Mouse (Mus musculus) urinary bladder, adult 18-20 months (tissue): Measurements from ENCODE around the gene Tpst2.

ENCODE experiments used
- DNase-seq, 2 experiments: peaks; one replicate each; pipeline ENCODE4 v3.0.0; 2022; ENCODE audit warnings: low spot score in 2 of 2, mixed read lengths in 2 of 2

The Tpst2 gene

DNA sequence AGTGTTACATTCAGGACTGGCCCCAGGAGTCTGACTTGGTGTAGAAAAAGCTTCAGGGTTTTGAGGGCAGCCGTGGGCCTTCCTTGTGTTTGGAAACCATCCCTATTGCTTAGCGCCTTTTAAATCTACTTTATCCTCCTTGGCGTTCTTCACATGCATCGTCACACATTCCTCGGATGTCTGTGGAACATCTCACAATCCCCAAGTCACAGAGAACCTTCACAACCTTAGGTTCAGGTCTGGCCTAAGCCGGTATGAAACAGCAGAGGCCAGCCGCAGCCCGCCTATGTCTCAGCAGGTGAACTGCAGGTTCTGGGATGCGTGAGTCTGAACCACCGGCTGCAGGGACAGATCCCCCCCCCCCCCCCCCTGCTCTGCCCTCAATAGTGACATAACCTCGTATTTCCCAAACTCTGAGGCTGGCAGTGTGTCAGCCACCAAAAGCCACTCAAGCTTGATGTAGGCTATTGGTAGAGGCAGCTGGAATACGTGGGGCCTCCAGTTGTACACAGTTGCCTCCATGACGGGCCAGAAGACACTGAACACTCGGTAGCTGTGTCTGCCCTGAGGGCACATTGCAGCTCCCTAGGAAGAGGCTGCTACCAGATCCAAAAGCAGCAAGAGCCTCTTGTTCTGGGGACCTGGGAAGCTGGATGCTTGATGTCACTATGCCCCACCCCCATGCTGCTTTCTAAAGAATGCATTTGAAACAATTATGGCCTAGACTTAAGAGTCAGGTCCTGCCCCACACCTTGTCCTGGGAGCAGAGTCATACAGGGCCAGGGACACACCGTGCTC lies 4.6 kb downstream of the Tpst2 start:
- no peak for DNase-seq

DNA sequence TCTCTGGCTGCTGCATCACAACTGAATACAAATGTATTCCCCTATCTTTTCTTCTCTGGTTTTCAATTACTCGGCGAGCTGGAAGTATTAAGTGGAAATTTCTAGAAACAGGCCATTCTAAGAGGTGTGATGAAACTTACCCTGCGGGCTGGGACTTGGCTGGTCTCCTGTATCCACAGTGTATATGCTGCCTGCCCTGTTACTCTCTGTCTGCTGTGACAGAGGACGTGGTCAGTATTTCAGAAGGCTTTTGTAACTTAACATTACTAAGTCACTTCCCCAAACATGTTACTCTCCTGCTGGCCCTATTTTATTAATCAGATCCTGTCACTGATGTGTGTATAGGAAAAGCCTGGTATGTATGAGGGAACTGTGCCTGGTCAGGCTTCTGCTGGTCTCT lies 5.2 kb downstream of the Tpst2 start:
- DNase-seq: no peak

DNA sequence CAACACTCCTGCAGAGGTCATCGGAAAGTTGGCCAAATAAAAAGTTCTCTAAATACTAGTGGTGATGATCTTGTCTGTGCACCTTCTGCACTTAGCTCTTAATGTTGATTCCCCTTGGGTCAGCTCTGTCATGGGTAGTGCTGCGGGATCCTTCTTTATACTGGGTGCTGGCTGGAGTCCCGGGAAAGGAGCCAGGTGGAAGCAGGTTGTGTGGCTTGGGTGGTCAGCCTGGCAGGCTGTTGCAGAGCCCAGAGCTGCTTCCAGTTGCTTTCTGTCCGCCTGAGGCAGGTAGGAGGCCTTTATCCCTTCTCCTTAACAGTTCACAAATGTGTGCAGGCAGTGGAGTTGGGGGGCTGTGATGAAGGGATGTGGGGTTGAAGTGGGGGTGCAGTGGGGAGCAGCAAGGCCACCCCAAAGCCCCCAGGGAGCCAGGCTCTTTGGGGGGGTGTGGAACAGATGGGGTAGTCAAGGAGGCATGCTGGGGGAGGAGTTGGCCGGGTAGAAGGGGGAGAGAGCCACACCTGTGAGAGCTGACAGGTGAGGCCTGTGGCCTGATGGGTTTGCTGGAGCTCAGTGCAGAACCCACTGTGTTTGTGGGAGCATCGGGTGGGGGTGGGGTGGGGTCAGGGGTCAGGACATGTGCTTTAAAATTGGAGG lies 5.8 kb downstream of the Tpst2 start:
- no peak for DNase-seq

DNA sequence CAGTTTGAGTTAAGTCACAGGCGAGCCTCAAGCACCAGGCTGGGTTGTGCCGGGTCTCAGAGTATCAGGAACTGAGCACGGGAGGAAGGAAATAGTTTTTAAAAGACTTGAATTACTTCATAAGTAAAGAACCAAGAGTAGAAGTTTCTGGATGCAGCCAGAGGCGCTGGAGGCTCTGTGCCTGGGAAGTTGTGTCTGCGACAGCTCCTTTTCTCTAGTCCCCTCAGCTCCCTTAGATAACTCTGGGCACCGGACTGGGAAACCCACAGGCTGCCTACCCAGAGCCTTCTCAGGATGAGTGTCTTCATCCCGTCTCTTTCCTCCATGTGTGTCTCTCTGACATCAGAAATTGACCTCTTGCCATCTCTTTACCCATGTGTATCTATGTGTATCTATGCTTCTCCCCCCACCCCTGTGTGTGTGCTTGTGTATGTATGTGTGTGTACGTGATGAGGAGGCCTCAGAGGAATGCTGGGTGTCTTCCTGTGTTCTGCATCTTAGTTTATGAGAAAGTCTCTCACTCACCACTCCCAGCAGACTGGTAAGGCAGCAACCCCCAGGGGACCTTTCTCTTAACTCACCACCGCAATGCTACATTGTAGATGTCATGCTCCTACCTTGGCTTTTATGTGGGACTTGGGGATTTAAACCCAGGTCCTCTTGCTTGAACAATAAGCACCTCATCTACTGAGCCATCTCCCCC lies 6.4 kb downstream of the Tpst2 start:
- no peak for DNase-seq

DNA sequence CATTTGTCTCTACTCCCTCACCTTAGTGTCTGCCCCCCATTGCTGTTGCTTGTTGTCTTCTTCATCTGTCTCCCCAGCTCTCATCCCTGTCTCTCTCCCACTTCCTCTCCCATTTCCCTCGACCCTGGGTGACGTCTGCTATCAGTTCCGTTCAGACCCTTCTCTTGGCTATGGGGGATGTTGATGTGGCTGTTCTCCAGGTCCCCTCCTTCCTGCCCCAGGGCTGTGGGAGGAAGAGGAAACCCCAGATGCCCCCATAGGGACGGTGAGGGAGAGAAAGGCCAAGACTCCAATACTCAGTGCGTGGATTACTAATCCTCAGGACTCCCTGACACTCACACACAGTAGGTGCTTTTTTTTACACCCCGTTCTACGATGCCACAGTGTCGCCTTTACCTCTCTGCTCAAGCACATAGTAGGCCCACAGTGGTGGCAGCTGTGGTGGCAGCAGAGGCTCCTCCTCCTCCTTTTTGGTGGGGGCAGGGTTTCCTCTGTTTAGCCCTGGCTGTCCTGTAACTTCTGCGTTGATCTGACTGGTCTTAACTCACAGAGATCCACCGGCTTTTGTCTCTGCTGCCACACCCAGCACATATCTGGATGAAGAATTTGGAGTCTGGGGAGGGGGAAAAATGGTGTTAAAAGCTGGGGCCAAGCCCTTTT lies 7.2 kb downstream of the Tpst2 start:
- no peak for DNase-seq

DNA sequence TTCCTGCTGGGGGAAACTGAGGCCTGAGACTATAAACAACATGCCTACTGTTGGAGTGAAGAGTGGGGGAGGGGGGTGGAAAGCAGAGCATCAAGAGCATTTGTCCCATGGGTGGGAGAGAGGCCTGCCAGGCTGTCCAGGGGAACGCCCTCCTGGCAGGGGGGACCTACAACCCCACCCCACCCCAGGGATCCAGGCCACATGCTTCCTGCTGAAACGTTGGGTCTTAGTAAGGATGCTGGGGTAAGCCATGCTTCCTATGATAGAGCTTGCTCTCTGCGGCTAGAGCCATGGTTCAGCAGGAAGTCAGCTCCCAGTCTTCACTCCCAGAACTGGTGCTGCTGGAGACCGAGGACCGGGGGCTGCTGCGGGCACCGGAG lies 7.7 kb downstream of the Tpst2 start:
- DNase-seq: no peak

DNA sequence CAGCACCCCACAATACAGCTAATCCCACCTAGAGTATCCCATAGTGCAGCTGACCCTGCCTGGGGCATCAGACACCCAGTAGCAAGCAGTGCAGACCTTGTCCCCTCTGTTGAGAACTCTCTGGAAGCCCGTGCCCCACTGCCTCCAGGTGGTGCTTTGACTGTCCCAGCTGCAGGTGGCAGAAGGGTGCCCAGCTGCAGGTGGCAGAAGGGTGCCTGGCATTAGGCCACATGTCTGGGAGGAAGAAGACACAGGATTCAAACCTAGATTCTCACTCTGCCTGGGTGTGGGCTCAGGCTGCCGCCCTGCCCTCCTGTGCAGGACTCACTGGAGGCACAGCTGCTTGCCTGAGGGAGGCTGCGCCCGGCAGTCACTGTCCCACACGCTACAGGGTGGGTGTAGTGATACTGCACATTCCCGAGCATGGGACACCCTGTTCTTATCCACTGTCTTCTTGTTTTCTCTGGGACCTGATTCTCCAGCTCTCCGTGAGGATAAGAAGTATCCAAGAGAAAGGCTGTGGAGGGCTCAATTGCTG lies 9.1 kb downstream of the Tpst2 start:
- no peak for DNase-seq

DNA sequence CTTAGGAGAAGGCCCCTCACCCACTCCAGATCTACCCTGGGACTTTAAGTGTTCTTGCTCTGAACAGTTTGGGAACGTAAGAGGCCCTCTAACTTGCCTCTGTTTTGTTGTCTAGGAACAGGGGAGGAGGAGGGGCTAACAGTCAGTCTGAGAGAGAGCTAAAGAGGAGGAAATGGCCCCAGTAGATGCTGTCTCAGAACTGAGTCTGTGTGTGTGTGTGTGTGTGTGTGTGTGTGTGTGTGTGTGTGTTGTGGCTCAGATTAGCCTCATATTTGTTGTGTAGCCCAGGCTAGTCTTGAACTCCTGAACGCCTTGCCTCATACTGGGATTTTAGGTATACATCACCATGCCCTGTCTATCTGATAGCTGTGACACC lies 10.1 kb downstream of the Tpst2 start:
- DNase-seq: no peak

DNA sequence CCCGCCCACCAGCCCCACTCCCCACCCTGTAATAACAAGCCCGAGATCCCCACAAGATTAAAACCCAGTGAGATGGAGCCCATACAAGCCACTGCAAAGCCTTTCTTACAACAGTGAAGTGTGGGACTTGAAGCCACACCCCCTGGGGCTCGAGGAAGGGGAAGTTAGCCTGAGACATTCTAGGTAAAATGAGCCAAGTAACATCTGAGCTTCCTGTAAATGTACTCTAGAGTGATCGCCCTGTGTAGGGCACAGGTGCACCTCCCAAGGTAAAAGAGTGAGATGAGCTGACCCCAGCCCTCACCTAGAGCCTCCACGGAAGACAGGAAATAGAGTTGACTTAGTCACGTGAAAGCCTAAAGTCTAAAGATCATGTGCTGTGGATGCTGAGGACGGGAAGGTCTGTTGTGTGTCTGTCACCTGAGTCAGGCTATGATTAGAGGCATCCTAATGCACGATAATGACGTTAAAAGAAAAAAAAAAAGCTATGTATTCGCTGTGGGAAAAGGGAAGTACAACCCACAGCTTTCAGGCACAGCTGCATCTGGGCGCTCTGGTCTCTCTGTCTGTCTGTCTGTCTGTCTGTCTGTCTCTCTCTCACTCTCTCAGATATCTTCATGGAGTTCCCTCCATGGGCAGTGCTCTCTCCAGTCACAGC lies 10.6 kb downstream of the Tpst2 start:
- DNase-seq: no peak

DNA sequence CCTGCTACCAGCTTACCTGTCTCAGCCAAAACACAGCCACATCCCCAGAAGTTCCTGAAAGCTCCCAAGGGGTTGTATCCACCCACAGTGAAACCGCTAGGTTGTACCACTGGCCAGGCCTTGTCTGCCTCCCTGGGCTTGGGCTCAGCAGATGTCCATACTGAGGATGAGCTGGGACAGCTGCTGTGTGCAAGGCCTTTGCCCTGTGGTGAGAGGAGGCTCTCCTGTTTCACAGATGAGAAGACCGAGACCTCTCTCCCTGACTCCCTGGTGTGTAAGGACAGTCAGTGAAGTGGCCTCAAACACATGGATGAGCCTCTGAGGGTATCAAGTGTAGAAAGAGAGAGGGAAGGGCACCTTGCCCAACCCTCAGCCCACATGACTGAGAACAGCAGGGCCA lies 11.2 kb downstream of the Tpst2 start:
- DNase-seq: no peak

DNA sequence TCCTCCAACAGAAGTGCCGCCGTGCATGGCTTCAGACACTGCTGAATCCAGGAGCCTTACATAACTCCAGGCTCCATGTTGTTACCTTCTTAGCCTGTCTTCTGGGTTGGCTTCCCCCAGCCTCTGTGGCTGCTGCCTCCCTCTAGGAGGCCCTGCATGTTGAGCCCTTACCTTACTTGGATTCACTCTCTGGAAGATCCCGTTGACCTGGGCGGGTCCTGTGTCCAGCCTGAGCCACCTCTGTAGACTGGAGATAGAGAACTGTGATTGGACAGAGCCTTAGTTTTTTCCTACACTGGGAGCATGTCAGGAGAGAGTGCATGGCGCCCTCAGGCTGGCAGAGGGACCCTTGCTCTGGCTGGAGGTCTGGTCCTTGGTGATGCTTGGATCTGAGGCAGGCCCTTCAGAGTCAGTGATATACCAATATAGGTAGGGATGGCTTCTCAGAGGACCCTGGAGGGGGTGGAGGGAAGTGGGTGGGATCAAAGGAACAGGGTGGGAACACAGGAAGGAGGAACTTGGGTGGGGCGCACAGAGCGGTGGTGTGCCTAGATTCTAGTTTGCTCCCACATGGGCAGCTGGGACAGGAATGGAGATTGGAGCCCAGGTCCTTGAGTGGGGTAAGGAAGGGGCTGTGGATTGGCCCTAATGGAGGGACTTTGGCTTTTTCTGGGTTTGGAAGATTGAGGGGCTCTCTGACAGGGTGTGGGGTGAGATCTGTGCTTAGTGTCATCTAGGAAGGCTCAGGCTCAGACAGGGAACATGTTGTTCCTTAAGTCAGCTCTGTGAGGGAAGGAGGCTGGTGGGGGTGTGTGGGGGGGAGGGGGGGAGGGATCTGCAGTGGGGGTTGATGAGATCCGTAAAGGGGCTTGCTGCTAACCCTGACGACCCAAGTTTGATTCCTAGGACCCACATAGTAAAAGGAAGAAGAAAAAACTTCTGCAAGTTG lies 12.0 kb downstream of the Tpst2 start:
- DNase-seq: no peak

DNA sequence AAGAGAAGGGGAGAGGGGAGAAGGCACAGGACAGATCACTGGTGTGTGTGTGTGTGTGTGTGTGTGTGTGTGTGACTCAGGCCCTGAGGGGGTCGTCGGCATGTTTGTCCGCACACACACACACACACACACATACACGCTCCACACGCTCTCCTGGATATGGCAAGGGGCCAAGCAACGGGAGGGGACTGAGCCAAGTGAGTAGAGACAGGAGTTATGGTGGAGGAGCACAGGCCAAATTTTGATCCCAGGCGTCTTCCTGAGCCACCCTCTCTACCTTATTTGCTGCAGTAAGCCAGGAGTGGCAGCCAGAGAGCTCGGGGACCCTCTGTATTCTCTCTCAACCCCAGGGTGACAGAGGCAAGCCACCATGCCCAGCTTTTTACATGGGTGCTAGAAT lies 12.7 kb downstream of the Tpst2 start:
- no peak for DNase-seq

DNA sequence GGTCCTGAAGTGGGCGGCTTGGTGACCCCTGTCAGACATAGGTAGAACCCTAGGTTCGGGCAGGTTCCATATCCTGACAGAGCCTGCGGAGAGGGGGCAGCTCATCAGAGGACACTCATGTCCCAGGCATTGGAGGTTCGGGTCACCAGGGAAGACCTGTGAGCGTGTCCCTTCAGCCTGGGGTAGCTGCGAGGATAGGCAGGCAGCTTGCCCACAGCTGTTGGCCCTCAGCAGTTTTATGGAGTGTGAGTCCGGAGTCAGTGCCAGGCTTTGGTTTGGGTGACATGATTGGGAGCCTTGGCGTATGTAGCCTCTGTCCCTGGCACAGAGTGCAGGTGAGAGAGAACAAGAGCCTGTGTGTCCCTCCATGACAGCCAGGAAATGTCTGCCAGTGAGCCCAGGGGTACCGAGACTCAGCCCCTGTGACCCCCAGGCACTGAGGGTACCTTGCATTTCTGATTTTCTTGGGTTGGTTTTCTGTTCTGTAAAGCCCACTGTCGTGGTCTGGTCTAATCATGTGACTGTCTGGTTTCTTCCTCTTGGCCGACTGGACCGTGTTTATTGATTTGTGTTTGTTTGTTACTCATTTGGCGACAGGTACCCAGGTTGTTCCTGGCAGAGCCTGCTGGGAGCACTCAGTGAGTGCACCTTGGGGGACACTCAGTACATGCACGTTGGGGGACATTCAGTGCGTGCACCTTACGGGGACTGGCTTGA lies 13.5 kb downstream of the Tpst2 start:
- DNase-seq: no peak

DNA sequence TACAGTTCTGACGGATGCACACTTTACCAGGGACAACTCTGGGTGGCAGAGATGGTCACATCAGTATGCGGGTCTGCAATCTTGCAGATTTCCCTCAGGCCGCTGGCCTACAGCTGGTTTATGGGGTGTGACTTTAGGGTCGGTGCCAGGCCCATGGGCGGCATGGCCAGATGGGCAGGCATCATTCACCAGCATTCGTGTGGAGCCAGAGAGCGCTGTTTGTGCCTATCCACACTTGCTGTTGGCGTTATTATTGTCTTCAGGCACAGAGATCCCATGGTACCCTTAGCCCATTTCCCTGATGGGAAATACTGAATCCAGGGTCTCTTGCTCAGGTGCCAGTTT lies 14.0 kb downstream of the Tpst2 start:
- DNase-seq: no peak

DNA sequence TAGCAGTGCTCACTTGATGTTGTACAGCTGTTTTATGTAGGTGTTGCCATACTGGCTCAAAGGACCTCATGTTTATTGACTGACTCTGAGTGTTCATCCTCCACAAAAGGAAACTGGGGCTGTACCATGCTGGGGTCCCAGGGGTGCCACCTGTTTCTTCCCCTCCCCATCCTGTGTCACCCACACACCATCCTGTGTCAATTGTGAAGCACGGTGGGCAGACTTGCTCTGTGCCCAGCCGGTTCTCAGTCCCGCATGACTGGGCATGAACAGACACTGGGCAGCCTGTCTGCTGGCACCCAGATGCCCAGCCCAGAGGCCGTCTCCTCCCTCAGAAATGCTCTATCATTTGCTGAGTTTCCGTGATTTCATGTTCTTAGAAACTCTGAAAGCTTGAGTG lies 15.4 kb downstream of the Tpst2 start:
- no peak for DNase-seq

DNA sequence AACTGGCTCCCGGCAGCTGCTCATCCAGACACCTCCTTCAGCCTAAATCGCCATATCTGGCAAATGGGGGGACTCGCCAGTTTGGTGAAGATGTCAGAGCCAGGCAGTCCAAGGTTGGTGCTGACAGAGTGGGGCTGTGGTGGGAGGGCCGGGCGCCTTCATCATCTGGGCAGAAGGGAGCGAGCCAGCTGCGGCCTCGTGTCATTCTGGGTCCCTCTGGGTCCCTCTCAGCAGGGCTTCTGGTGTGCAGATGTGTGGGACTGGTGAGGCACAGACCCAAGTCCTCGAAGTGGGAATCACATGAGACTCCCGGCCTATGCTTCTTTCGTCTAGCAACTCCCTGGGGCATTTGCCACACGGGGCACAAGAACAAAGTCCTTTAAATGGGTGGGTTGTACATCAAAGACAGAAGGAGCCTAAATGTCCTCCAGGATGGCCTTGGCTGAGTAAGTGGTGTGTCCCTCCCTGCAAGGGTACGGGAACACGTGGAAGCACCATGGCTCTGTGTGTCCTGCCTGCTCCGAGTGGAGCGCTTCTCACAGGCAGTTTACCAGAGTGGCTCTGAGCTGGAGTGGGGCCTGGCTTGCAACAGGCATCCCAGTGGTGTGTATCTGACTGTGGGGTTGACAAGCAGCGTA lies 16.0 kb downstream of the Tpst2 start:
- DNase-seq: no peak

DNA sequence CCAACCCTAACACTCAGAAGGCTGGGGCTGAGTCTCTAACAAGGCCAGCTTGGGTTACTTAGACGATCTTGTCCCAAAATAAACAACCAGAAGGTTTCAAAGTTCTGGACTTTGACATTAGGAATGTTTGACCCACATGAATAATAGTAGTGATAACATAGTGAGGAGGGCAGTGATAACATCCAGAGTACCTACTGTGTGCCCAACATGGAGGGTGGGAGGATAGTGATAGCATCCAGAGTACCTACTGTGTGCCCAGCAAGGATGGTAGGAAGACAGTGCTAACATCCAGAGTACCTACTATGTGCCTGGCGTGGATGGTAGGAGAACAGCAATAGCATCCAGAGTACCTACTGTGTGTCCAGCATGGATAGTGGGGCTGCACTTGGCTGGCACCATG lies 17.3 kb downstream of the Tpst2 start:
- DNase-seq: no peak

DNA sequence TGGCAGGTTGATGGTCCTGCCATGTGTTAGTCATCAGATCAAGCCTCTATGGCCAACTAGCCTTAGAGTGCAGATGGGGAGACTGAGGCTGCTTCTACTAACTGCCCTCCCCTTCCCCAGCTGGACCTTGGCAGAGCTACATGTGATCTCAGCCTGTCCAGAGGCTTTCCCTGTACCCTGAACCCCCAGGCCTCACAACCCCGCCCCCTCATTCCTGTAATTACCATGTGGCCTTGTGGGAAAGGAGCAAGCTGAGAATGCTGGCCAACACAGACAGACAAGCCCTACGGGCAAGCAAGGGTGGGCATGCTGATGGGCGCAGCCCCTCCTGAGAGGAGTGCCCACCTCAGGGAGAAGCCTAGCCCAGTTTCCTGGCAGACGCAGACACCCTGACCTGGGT lies 18.2 kb downstream of the Tpst2 start:
- DNase-seq: no peak

DNA sequence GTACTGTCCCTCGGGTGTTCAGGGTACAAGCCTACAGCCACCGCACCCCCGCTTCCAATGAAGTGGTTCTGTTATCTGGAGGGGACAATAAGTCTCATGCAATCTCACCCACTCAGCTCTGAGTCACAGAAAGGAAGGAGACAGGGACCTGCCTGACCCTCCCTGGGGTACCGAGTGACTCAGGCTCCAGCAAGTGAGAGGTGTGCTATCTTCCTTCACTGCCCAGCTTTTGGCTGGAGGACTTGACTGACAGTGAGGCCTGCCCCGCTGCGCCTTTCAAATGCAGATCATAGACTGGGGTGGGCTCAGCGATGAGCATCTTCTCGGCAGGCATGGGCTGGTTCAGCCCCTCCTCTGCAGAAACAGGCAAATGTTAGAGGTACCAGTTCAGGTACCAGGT lies 18.7 kb downstream of the Tpst2 start:
- no peak for DNase-seq

DNA sequence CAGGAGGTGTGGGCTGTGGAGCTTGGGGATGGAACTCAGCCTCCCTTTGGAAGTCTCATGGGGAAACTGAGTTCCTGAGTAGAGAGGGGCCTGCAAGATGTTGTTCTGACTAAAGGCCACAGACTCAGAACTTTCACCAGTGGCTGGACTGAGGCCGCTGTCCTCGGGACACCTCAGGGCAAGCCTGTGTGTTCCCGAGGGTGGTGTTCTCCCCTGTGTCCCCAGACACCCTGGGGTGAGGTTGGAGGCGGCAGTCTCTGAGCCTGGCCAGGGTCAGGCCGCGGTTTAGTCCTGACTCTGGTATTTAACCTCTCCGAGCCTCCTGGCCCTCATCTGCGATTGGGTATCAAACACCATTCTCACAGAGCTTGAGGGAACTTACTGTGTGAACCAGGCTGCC lies 19.1 kb downstream of the Tpst2 start:
- DNase-seq: no peak
